Mouse (Mus musculus) left cerebral cortex, postnatal 36 days (tissue): ENCODE data around the gene Tef. TPM values are rescaled to one million over a fixed set of nuclear protein-coding genes. Genes with fewer than 3 reads are reported as not detected.

Experiments used
- DNase-seq, 2 experiments: peaks; one replicate each; pipeline ENCODE4 v3.0.0; 2021 to 2022; ENCODE audit warnings: low spot score in 2 of 2, mixed read lengths in 1 of 2
- intact Hi-C: fragments of 180-260 bp; cut with DNase I; formaldehyde crosslinking; loops from one replicate; pipeline ENCODE4 v1.15.1; 2025
- total RNA-seq, 2 experiments: library from RNA; stranded (reverse); gene quantifications; 2 replicates each; pipeline ENCODE4 v1.2.3; 2021

The Tef gene
- total RNA-seq, 2 experiments from 2014 or later: 244 to 267 TPM

DNA sequence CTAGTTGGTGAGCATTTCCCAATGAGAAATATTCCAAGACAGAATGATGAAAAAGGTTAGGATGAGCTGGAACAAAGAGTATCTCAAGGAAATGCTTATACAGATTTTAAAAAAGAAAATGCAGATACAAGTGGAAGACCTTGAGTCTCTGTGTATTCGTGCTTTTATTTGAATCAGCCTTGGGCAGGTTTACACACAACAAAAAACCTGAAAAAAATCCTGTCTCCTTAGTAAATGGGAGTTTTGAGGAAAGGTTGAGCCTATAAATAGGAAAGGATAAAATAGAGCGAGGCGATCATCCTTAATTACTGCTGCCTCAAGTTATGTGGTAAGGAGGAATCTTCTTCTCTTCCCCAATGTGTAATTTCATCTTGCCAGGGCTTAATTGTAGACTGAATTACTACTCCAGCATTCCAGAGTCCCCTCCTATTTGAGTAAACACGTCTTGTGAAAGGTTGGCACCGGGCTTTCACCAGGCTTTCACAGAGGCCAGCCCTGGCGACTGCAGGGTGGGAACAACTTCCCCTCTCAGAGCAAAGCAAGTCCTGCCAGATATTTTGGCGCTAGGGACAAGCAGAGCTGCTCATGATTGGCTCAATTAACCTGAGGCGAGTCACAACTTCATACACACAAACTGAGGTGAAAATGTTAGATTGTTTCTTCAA is 58.4 kb downstream of the Tef start:
- intact Hi-C loops: no loop called here
- peak in 1 of 2 experiments; percentile 39 for DNase-seq

DNA sequence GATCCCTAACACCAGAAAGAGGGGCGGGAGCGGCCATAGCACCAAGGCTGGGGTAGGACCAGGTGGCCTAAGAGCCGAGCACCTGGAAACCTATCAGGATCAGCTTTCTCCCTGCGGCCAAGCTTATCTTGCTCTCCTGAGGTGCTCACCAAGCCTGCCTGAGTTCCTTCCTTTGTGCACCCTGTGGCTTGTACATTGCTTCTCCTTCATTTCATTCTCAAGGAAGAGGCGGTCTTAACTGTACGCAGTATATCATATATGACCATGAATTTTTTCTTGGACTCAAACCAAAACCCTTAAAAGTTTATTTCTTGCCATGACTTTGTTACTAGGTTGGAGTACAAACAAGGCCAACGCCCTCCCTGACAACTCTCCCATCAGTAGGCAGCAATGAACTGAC is 62.0 kb downstream of the Tef start:
- DNase-seq: no peak
- intact Hi-C loops: no loop called here

DNA sequence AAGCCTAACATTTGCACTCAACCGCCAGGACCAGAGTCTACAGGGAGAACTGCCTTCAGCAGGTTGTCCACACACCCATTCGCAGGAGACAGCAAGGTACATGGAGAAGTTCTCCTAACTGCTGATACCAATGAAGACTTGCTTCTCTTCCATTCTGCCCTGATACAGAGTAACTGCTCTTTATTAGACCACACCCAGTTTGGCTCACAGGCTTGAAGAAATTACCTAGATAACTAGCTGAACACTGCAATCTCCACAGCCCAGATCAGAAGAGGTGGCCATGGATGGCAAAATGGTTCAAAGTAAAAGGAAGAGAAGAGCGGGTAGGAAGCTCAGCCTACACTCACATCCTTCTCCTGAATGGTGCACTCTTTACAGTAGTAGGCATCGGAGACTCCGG is 67.8 kb downstream of the Tef start:
- intact Hi-C loops: no loop called here
- no peak for DNase-seq

DNA sequence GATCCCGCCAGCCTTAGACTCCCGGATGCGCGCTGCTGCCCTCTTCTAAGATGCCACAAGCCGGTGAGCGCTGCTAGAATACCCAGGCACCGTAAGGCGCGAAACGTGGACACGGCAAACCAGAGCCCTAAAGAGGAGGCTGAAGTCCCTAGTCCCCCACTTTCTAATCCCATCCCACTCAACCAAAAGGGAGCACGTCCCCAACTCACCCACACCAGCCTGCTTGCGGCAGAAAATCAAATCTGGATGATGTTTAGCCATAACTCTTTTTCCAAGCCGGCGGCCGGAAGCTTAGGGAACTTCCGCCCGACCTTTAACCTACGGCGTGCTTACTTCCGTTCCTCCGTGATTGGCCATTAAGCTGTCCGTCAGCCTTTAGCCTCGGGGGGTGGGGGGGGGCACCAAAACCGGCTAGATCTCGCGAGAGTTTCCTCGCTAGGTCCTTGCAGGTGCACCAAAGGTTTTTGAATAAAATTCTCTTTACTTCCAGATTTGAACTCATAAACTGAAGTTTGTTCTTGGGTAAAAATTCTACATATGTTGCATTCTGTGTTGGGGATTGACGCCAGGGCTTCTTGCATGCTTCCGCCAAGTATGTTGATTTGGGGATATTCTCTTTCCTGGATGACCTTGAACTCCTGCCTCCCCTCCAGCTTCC is 69.5 kb downstream of the Tef start, which contains the start of gene Phf5a:
Phf5a (minus strand) TSS at position 308 of the 658 bp plus-strand sequence.
- peak; percentile 84 to 86 for DNase-seq
- intact Hi-C loops: loop anchor here (2.0 kb wide), 1 partner anchor 13 kb away; the partner anchor contains the start of gene Tob2

DNA sequence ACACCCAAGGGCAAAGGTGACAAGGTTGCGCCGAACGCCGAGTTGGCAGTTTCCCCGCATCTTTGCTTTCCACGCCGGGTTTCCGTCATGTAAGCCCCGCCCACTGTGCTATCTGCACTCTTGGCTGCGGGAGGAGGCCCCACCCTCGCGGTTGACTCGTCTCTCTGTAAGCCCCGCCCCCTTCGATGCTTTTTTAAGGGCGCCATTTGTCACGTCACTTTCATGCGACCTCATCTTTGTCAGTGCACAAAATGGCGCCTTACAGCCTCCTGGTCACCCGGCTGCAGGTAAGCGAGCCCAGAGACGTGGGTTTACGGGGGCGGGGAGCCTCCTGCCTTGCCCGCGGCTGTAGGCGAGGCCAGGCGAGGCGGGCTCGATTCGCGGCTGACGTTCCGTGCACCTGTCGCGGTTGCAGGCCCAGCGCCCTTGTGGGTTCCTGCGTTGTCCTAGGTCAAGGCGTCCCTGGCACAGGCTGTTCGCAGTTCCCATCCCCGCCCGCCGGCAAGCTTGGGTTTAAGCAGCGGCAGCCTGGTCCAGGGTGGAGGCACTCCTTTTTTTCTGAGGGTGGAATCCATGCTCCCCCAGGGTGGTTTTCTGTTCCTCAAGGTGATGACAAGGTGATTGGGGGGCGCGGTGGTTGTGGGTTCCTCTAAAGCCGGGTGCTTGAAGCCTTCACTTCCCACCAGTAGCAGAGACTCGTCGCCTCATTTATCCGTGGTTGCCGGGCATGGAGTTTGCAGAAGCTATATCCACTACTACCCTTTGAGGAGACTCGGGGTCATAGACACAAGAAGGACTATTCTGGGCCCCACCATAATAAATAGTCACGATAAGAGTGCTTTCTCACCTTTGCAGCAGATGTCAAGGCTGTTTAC is 70.3 kb downstream of the Tef start, which contains the start of gene Aco2:
Aco2 (plus strand) TSS at position 48 of the 875 bp plus-strand sequence.
- intact Hi-C loops: loop anchor here (2.0 kb wide), 1 partner anchor 14 kb away; the partner anchor contains the start of gene Tob2
- peak; percentile 97 to 99 for DNase-seq

Other genes starting within 250 kb of the Tef start
- gene Ep300, start 217.1 kb upstream of the Tef start, total RNA-seq: 10 to 100 TPM; 68.3 to 82.0 TPM
- 10 to 100 TPM; 35.4 to 36.4 TPM for gene L3mbtl2, start 138.5 kb upstream of the Tef start, total RNA-seq
- 10 to 100 TPM; 17.3 to 20.8 TPM for gene Chadl, start 105.1 kb upstream of the Tef start, total RNA-seq
- 100 to 1,000 TPM; 177 to 182 TPM for gene Zc3h7b, start 57.4 kb upstream of the Tef start, total RNA-seq
- 100 to 1,000 TPM; 206 to 228 TPM for gene Rangap1, start 56.9 kb upstream of the Tef start, total RNA-seq
- 10 to 100 TPM; 26.4 to 37.6 TPM for gene Tob2, start 56.4 kb downstream of the Tef start, total RNA-seq
- 10 to 100 TPM; 31.0 to 36.3 TPM for gene Phf5a, start 69.5 kb downstream of the Tef start, total RNA-seq
- gene Aco2, start 69.9 kb downstream of the Tef start, total RNA-seq: 100 to 1,000 TPM; 425 to 455 TPM
- 10 to 100 TPM; 46.7 to 58.5 TPM for gene Polr3h, start 123.8 kb downstream of the Tef start, total RNA-seq
- 10 to 100 TPM; 83.6 to 86.1 TPM for gene Csdc2, start 134.3 kb downstream of the Tef start, total RNA-seq
- gene Pmm1, start 158.5 kb downstream of the Tef start, total RNA-seq: 100 to 1,000 TPM; 197 to 221 TPM
- gene 1700029P11Rik, start 178.1 kb downstream of the Tef start, total RNA-seq: not detected
- gene Xrcc6, start 185.4 kb downstream of the Tef start, total RNA-seq: 10 to 100 TPM; 19.1 to 33.7 TPM
- gene Desi1, start 231.4 kb downstream of the Tef start, total RNA-seq: 100 to 1,000 TPM; 103 to 118 TPM
- 100 to 1,000 TPM; 102 to 107 TPM for gene Snu13, start 245.2 kb downstream of the Tef start, total RNA-seq